Mouse (Mus musculus): Measurements from ENCODE around the gene Gm9040. TPM values are rescaled to one million over a fixed set of nuclear protein-coding genes. Genes with fewer than 3 reads are reported as not detected.
"Not testable (repeated sequence)": the region's sequence is repeated elsewhere in the genome, so short reads cannot be mapped to it uniquely, and the experiment has no call there.

Gm9040 gene
- polyA plus RNA-seq (2014; fragmentation: Nextera tagmentation; extraction: Ambion mirVana), result 0.09 TPM in 1 of 2 replicates, not detected in the other

GRCm38 (mm10) chr10:118326869-118327268, at the start of gene Gm9040:
Gene Gm9040 (minus strand): TSS chr10:118326969.
- H3K4me2 ChIP-seq (ENCODE audit: low read depth, low read length); H3K9ac ChIP-seq (ENCODE audit: low read depth, low read length); H3K9me3 ChIP-seq (ENCODE audit: control insufficient read depth, low read length); H3K4me3 ChIP-seq (ENCODE audit: low read depth, low read length); H3K36me3 ChIP-seq (ENCODE audit: control insufficient read depth, insufficient read depth, low read length); ATAC-seq (ENCODE audit: low read depth); H3K4me1 ChIP-seq (ENCODE audit: control insufficient read depth, insufficient read depth, low read length); H3K27me3 ChIP-seq (replicated peaks; ENCODE audit: control insufficient read depth, insufficient read depth, low read length); H3K27ac ChIP-seq (replicated peaks; ENCODE audit: low read depth, low read length); DNase-seq (ENCODE audit: low spot score): not testable (repeated sequence)
- WGBS, result no CpG with 5 or more reads among the region's 11 CpGs

GRCm38 (mm10) chr10:118370443-118370842, 43.7 kb upstream of the Gm9040 start:
- no peaks in the 10 kb centered on the region for H3K36me3 ChIP-seq (ENCODE audit: control insufficient read depth, insufficient read depth, low read length)
- no peak overlapping the region for H3K27ac ChIP-seq (replicated peaks; ENCODE audit: low read depth, low read length)
- peak; percentile 94 for DNase-seq (ENCODE audit: low spot score)
- ATAC-seq (ENCODE audit: low read depth), result peak; percentile 93
- no peaks in the 10 kb centered on the region for H3K4me1 ChIP-seq (ENCODE audit: control insufficient read depth, insufficient read depth, low read length)
- H3K9ac ChIP-seq (ENCODE audit: low read depth, low read length), result no peak overlapping the region
- no peaks in the 10 kb centered on the region for H3K9me3 ChIP-seq (ENCODE audit: control insufficient read depth, low read length)
- H3K4me2 ChIP-seq (ENCODE audit: low read depth, low read length), result peak overlapping the region; percentile 42
- H3K4me3 ChIP-seq (ENCODE audit: low read depth, low read length), result peak overlapping the region; percentile 13; the same call in 1 of the 2 replicates
- 7% methylated on average over 10 of the region's 10 CpGs for WGBS
- H3K27me3 ChIP-seq (replicated peaks; ENCODE audit: control insufficient read depth, insufficient read depth, low read length), result no peaks in the 10 kb centered on the region

GRCm38 (mm10) chr10:118369518-118369917, 42.7 kb upstream of the Gm9040 start:
- no peak overlapping the region for H3K27ac ChIP-seq (replicated peaks; ENCODE audit: low read depth, low read length)

GRCm38 (mm10) chr10:118354005-118354404, 27.2 kb upstream of the Gm9040 start, which contains the start of gene Gm9049:
Gene Gm9049 (minus strand): TSS chr10:118354105.
- not testable (repeated sequence) for H3K9ac ChIP-seq (ENCODE audit: low read depth, low read length); H3K4me3 ChIP-seq (ENCODE audit: low read depth, low read length); H3K27me3 ChIP-seq (replicated peaks; ENCODE audit: control insufficient read depth, insufficient read depth, low read length); H3K9me3 ChIP-seq (ENCODE audit: control insufficient read depth, low read length); H3K36me3 ChIP-seq (ENCODE audit: control insufficient read depth, insufficient read depth, low read length); ATAC-seq (ENCODE audit: low read depth); DNase-seq (ENCODE audit: low spot score); H3K4me2 ChIP-seq (ENCODE audit: low read depth, low read length); H3K27ac ChIP-seq (replicated peaks; ENCODE audit: low read depth, low read length); H3K4me1 ChIP-seq (ENCODE audit: control insufficient read depth, insufficient read depth, low read length)
- no CpG with 5 or more reads among the region's 11 CpGs for WGBS

More at GRCm38 (mm10) chr10:118369518-118369917, 42.7 kb upstream of the Gm9040 start:
- Histone ChIP-seq H3K4me1 (ENCODE audit: control insufficient read depth, insufficient read depth, low read length) (no peaks in the 10 kb centered on the region), H3K27me3 (replicated peaks; ENCODE audit: control insufficient read depth, insufficient read depth, low read length) (no peaks in the 10 kb centered on the region), H3K4me3 (ENCODE audit: low read depth, low read length) (no peak overlapping the region), H3K36me3 (ENCODE audit: control insufficient read depth, insufficient read depth, low read length) (no peaks in the 10 kb centered on the region), H3K4me2 (ENCODE audit: low read depth, low read length) (no peak overlapping the region), H3K9ac (ENCODE audit: low read depth, low read length) (no peak overlapping the region), H3K9me3 (ENCODE audit: control insufficient read depth, low read length) (no peaks in the 10 kb centered on the region)
- DNase-seq (ENCODE audit: low spot score), result no peak
- WGBS, result 92% methylated on average over 9 of the region's 9 CpGs
- no peak for ATAC-seq (ENCODE audit: low read depth)

- no CpG with 5 or more reads among the region's 14 CpGs for whole genome bisulfite sequencing
- not testable (repeated sequence) for H3K9ac ChIP-seq (ENCODE audit: low read depth, low read length); H3K36me3 ChIP-seq (ENCODE audit: control insufficient read depth, insufficient read depth, low read length); H3K4me2 ChIP-seq (ENCODE audit: low read depth, low read length); H3K4me3 ChIP-seq (ENCODE audit: low read depth, low read length); H3K4me1 ChIP-seq (ENCODE audit: control insufficient read depth, insufficient read depth, low read length); ATAC-seq (ENCODE audit: low read depth); H3K27me3 ChIP-seq (replicated peaks; ENCODE audit: control insufficient read depth, insufficient read depth, low read length); H3K27ac ChIP-seq (replicated peaks; ENCODE audit: low read depth, low read length); H3K9me3 ChIP-seq (ENCODE audit: control insufficient read depth, low read length); DNase-seq (ENCODE audit: low spot score)
Observed at GRCm38 (mm10) chr10:118348579-118348978, 21.8 kb upstream of the Gm9040 start, which contains the start of gene Gm9048. Gene Gm9048 (minus strand): TSS chr10:118348679.

- not testable (repeated sequence) for H3K36me3 ChIP-seq (ENCODE audit: control insufficient read depth, insufficient read depth, low read length); H3K27ac ChIP-seq (replicated peaks; ENCODE audit: low read depth, low read length); ATAC-seq (ENCODE audit: low read depth); DNase-seq (ENCODE audit: low spot score); H3K9ac ChIP-seq (ENCODE audit: low read depth, low read length); H3K9me3 ChIP-seq (ENCODE audit: control insufficient read depth, low read length); H3K27me3 ChIP-seq (replicated peaks; ENCODE audit: control insufficient read depth, insufficient read depth, low read length); H3K4me2 ChIP-seq (ENCODE audit: low read depth, low read length); H3K4me1 ChIP-seq (ENCODE audit: control insufficient read depth, insufficient read depth, low read length); H3K4me3 ChIP-seq (ENCODE audit: low read depth, low read length)
- no CpG with 5 or more reads among the region's 14 CpGs for WGBS
Observed at GRCm38 (mm10) chr10:118343155-118343554, 16.4 kb upstream of the Gm9040 start, which contains the start of gene Gm9046. Gene Gm9046 (minus strand): TSS chr10:118343255.

- H3K4me1 ChIP-seq (ENCODE audit: control insufficient read depth, insufficient read depth, low read length); DNase-seq (ENCODE audit: low spot score); H3K27me3 ChIP-seq (replicated peaks; ENCODE audit: control insufficient read depth, insufficient read depth, low read length); ATAC-seq (ENCODE audit: low read depth); H3K4me3 ChIP-seq (ENCODE audit: low read depth, low read length); H3K9me3 ChIP-seq (ENCODE audit: control insufficient read depth, low read length); H3K9ac ChIP-seq (ENCODE audit: low read depth, low read length); H3K4me2 ChIP-seq (ENCODE audit: low read depth, low read length); H3K36me3 ChIP-seq (ENCODE audit: control insufficient read depth, insufficient read depth, low read length); H3K27ac ChIP-seq (replicated peaks; ENCODE audit: low read depth, low read length): not testable (repeated sequence)
- no CpG with 5 or more reads among the region's 14 CpGs for WGBS
Observed at GRCm38 (mm10) chr10:118337731-118338130, 11.0 kb upstream of the Gm9040 start, which contains the start of gene Gm9045. Gene Gm9045 (minus strand): TSS chr10:118337831.

GRCm38 (mm10) chr10:118332308-118332707, 5.5 kb upstream of the Gm9040 start, which contains the start of gene Gm9044:
Gene Gm9044 (minus strand): TSS chr10:118332408.
- H3K4me2 ChIP-seq (ENCODE audit: low read depth, low read length); H3K4me3 ChIP-seq (ENCODE audit: low read depth, low read length); H3K9me3 ChIP-seq (ENCODE audit: control insufficient read depth, low read length); H3K27me3 ChIP-seq (replicated peaks; ENCODE audit: control insufficient read depth, insufficient read depth, low read length); H3K4me1 ChIP-seq (ENCODE audit: control insufficient read depth, insufficient read depth, low read length); H3K36me3 ChIP-seq (ENCODE audit: control insufficient read depth, insufficient read depth, low read length); H3K9ac ChIP-seq (ENCODE audit: low read depth, low read length); DNase-seq (ENCODE audit: low spot score); ATAC-seq (ENCODE audit: low read depth); H3K27ac ChIP-seq (replicated peaks; ENCODE audit: low read depth, low read length): not testable (repeated sequence)
- no CpG with 5 or more reads among the region's 14 CpGs for WGBS

GRCm38 (mm10) chr10:118319024-118319423, 7.7 kb downstream of the Gm9040 start:
- WGBS, result 75% methylated on average over 8 of the region's 8 CpGs

More at GRCm38 (mm10) chr10:118319024-118319423, 7.7 kb downstream of the Gm9040 start:
- Histone ChIP-seq H3K9me3 (ENCODE audit: control insufficient read depth, low read length) (no peaks in the 10 kb centered on the region), H3K4me3 (ENCODE audit: low read depth, low read length) (no peak overlapping the region), H3K4me2 (ENCODE audit: low read depth, low read length) (no peak overlapping the region), H3K27ac (replicated peaks; ENCODE audit: low read depth, low read length) (no peak overlapping the region), H3K27me3 (replicated peaks; ENCODE audit: control insufficient read depth, insufficient read depth, low read length) (no peaks in the 10 kb centered on the region), H3K9ac (ENCODE audit: low read depth, low read length) (no peak overlapping the region), H3K36me3 (ENCODE audit: control insufficient read depth, insufficient read depth, low read length) (no peaks in the 10 kb centered on the region), H3K4me1 (ENCODE audit: control insufficient read depth, insufficient read depth, low read length) (no peaks in the 10 kb centered on the region)
- ATAC-seq (ENCODE audit: low read depth), result no peak
- DNase-seq (ENCODE audit: low spot score), result no peak
